Mouse (Mus musculus) E14TG2a.4 (cell line): Measurements from ENCODE around the gene Ect2.

Experiments used
- CTCF ChIP-seq: conservative IDR thresholded peaks from 2 replicates; pipeline ENCODE4 v1.5.1; 2014; ENCODE audit warnings: low read length
- NANOG ChIP-seq: IDR thresholded peaks from 2 replicates; pipeline ENCODE4 v1.6.1; 2014; ENCODE audit warnings: borderline replicate concordance, low read length, mixed read lengths

DNA sequence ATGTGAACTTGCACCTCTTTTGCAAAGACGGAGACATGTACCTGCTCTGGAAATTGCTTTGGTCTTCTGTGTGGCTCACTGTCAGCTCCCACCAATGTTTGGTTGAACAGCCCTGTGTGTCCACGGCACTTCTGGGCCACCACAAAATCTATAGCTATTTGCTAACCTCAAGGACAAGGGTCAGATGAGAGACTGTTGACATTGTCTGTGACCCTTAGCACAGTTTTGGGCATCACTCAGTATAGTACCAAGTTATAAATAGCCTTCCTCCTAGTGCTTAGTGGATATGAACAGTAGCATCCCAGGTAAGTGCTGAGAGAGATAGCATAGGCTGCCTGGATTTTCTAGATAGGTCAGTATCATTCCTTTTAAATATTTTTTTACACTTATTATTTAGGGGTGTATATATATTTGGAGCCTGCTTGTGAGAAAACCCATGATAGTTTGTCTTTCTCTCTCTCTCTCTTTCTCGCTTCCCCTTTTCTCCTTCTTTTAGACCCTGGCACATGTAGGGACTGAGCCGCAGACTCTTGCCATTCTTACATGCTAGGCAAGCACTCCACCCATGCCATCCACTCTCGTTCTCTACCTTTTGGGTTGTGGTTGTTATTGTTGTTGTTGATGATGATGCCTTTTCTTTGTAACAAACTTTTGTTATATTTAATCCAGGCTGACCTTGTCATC lies 48.2 kb upstream of the Ect2 start:
- TF ChIP-seq CTCF (no peak), NANOG (no peak)
